Mouse (Mus musculus): ENCODE measurements around the gene Slc39a3. TPM values are rescaled to one million over a fixed set of nuclear protein-coding genes. Genes with fewer than 3 reads are reported as not detected.

Slc39a3 gene
- polyA plus RNA-seq (2012; ENCODE audit: insufficient read depth, insufficient read length, low replicate concordance, missing spikeins): not detected in 2 replicates

GRCm38 (mm10) chr10:81036988-81037580, at the start of gene Slc39a3:
TSS of gene Slc39a3 (minus strand) at chr10:81037426.
- under 1% methylated on average over 35 of the region's 35 CpGs for WGBS
- H3K4me1 ChIP-seq (ENCODE audit: control insufficient read depth, insufficient read depth, low read length): peaks cover 7% of the 10 kb centered on the region
- peak within 1 kb of the TSS; percentile 55; the same call in 1 of the 2 replicates for H3K27ac ChIP-seq (ENCODE audit: insufficient read depth, low read depth, low read length)
- TF ChIP-seq CTCF (IDR thresholded peaks at IDR 0.05; ENCODE audit: insufficient read depth, low read depth, low read length) (no peak), POLR2A (IDR thresholded peaks at IDR 0.05; ENCODE audit: insufficient read depth, low read depth, low read length) (peak; percentile 86)
- H3K4me3 ChIP-seq (ENCODE audit: insufficient read depth, low read depth, low read length): peak within 1 kb of the TSS; percentile 97

GRCm38 (mm10) chr10:81087021-81087420, 49.8 kb upstream of the Slc39a3 start:
- no peaks in the 10 kb centered on the region for H3K4me1 ChIP-seq (ENCODE audit: control insufficient read depth, insufficient read depth, low read length)
- WGBS: 55% methylated on average over 2 of the region's 2 CpGs
- no peak overlapping the region for H3K4me3 ChIP-seq (ENCODE audit: insufficient read depth, low read depth, low read length)
- H3K27ac ChIP-seq (ENCODE audit: insufficient read depth, low read depth, low read length): no peak overlapping the region
- TF ChIP-seq CTCF (IDR thresholded peaks at IDR 0.05; ENCODE audit: insufficient read depth, low read depth, low read length) (no peak), POLR2A (IDR thresholded peaks at IDR 0.05; ENCODE audit: insufficient read depth, low read depth, low read length) (no peak)

GRCm38 (mm10) chr10:81082168-81082960, 45.1 kb upstream of the Slc39a3 start:
- no peak; the same call in 1 of the 2 replicates for TF ChIP-seq CTCF (IDR thresholded peaks at IDR 0.05; ENCODE audit: insufficient read depth, low read depth, low read length)
- TF ChIP-seq POLR2A (IDR thresholded peaks at IDR 0.05; ENCODE audit: insufficient read depth, low read depth, low read length): no peak
- H3K4me1 ChIP-seq (ENCODE audit: control insufficient read depth, insufficient read depth, low read length): no peaks in the 10 kb centered on the region
- H3K27ac ChIP-seq (ENCODE audit: insufficient read depth, low read depth, low read length): no peak overlapping the region
- whole genome bisulfite sequencing: 76% methylated on average over 7 of the region's 7 CpGs
- no peak overlapping the region for H3K4me3 ChIP-seq (ENCODE audit: insufficient read depth, low read depth, low read length)

- WGBS: 94% methylated on average over 31 of the region's 31 CpGs
- TF ChIP-seq POLR2A (IDR thresholded peaks at IDR 0.05; ENCODE audit: insufficient read depth, low read depth, low read length) (no peak), CTCF (IDR thresholded peaks at IDR 0.05; ENCODE audit: insufficient read depth, low read depth, low read length) (no peak)
- Histone ChIP-seq H3K27ac (ENCODE audit: insufficient read depth, low read depth, low read length) (no peak overlapping the region), H3K4me1 (ENCODE audit: control insufficient read depth, insufficient read depth, low read length) (no peaks in the 10 kb centered on the region), H3K4me3 (ENCODE audit: insufficient read depth, low read depth, low read length) (no peak overlapping the region)
Observed at GRCm38 (mm10) chr10:81080008-81080655, 42.9 kb upstream of the Slc39a3 start.

- WGBS: 93% methylated on average over 11 of the region's 11 CpGs
- Histone ChIP-seq H3K27ac (ENCODE audit: insufficient read depth, low read depth, low read length) (no peak overlapping the region), H3K4me1 (ENCODE audit: control insufficient read depth, insufficient read depth, low read length) (no peaks in the 10 kb centered on the region), H3K4me3 (ENCODE audit: insufficient read depth, low read depth, low read length) (no peak overlapping the region)
- TF ChIP-seq CTCF (IDR thresholded peaks at IDR 0.05; ENCODE audit: insufficient read depth, low read depth, low read length): no peak
- no peak for TF ChIP-seq POLR2A (IDR thresholded peaks at IDR 0.05; ENCODE audit: insufficient read depth, low read depth, low read length)
Observed at GRCm38 (mm10) chr10:81077916-81078315, 40.7 kb upstream of the Slc39a3 start.

- no peak overlapping the region for H3K4me3 ChIP-seq (ENCODE audit: insufficient read depth, low read depth, low read length)
- no peak for TF ChIP-seq POLR2A (IDR thresholded peaks at IDR 0.05; ENCODE audit: insufficient read depth, low read depth, low read length)
- H3K4me1 ChIP-seq (ENCODE audit: control insufficient read depth, insufficient read depth, low read length): peaks cover 5% of the 10 kb centered on the region; the same call in 1 of the 2 replicates
- H3K27ac ChIP-seq (ENCODE audit: insufficient read depth, low read depth, low read length): no peak overlapping the region
- WGBS: 90% methylated on average over 1 of the region's 1 CpGs
Observed at GRCm38 (mm10) chr10:81076356-81076755, 39.1 kb upstream of the Slc39a3 start.

- WGBS: 86% methylated on average over 8 of the region's 8 CpGs
- Histone ChIP-seq H3K27ac (ENCODE audit: insufficient read depth, low read depth, low read length) (no peak overlapping the region), H3K4me3 (ENCODE audit: insufficient read depth, low read depth, low read length) (no peak overlapping the region), H3K4me1 (ENCODE audit: control insufficient read depth, insufficient read depth, low read length) (peaks cover 9% of the 10 kb centered on the region)
- no peak for TF ChIP-seq CTCF (IDR thresholded peaks at IDR 0.05; ENCODE audit: insufficient read depth, low read depth, low read length)
- no peak for TF ChIP-seq POLR2A (IDR thresholded peaks at IDR 0.05; ENCODE audit: insufficient read depth, low read depth, low read length)
Observed at GRCm38 (mm10) chr10:81075734-81076133, 38.5 kb upstream of the Slc39a3 start.

GRCm38 (mm10) chr10:81073464-81073863, 36.2 kb upstream of the Slc39a3 start:
- TF ChIP-seq POLR2A (IDR thresholded peaks at IDR 0.05; ENCODE audit: insufficient read depth, low read depth, low read length) (no peak), CTCF (IDR thresholded peaks at IDR 0.05; ENCODE audit: insufficient read depth, low read depth, low read length) (peak; percentile 46; the same call in 1 of the 2 replicates)
- WGBS: 67% methylated on average over 7 of the region's 7 CpGs
- Histone ChIP-seq H3K4me3 (ENCODE audit: insufficient read depth, low read depth, low read length) (no peak overlapping the region), H3K4me1 (ENCODE audit: control insufficient read depth, insufficient read depth, low read length) (peaks cover 15% of the 10 kb centered on the region), H3K27ac (ENCODE audit: insufficient read depth, low read depth, low read length) (no peak overlapping the region)

- 90% methylated on average over 8 of the region's 8 CpGs for WGBS
- H3K4me1 ChIP-seq (ENCODE audit: control insufficient read depth, insufficient read depth, low read length): peaks cover 15% of the 10 kb centered on the region
- no peak overlapping the region for H3K27ac ChIP-seq (ENCODE audit: insufficient read depth, low read depth, low read length)
- TF ChIP-seq CTCF (IDR thresholded peaks at IDR 0.05; ENCODE audit: insufficient read depth, low read depth, low read length) (no peak), POLR2A (IDR thresholded peaks at IDR 0.05; ENCODE audit: insufficient read depth, low read depth, low read length) (no peak)
- no peak overlapping the region for H3K4me3 ChIP-seq (ENCODE audit: insufficient read depth, low read depth, low read length)
Observed at GRCm38 (mm10) chr10:81072290-81072689, 35.1 kb upstream of the Slc39a3 start.

Measured in olfactory bulb, adult 2 months (tissue).